Mouse (Mus musculus): Measurements from ENCODE around the gene Naip5. TPM values are rescaled to one million over a fixed set of nuclear protein-coding genes. Genes with fewer than 3 reads are reported as not detected.
"Not testable (repeated sequence)": the region's sequence is repeated elsewhere in the genome, so short reads cannot be mapped to it uniquely, and the experiment has no call there.

The Naip5 gene
- polyA plus RNA-seq (2014; fragmentation: Nextera tagmentation; extraction: Ambion mirVana), result 0.43 and 0.46 TPM in 2 replicates

- not testable (repeated sequence) for H3K4me1 ChIP-seq (ENCODE audit: control insufficient read depth, insufficient read depth, low read length); ATAC-seq (ENCODE audit: low FRiP score, low TSS enrichment); H3K9me3 ChIP-seq (ENCODE audit: control insufficient read depth, low read length); H3K4me2 ChIP-seq (replicated peaks; ENCODE audit: low read depth, low read length); H3K27me3 ChIP-seq (ENCODE audit: control insufficient read depth, insufficient read depth, low read length); H3K9ac ChIP-seq (ENCODE audit: low read depth, low read length); H3K4me3 ChIP-seq (ENCODE audit: low read length); H3K27ac ChIP-seq (ENCODE audit: low read depth, low read length); H3K36me3 ChIP-seq (ENCODE audit: control insufficient read depth, insufficient read depth, low read length)
- WGBS, result 79% methylated on average over 4 of the region's 4 CpGs
Measured at GRCm38 (mm10) chr13:100246223-100246622, at the start of gene Naip5. Gene Naip5, minus strand, starts transcription at chr13:100246323.

- Histone ChIP-seq H3K4me2 (replicated peaks; ENCODE audit: low read depth, low read length) (no peak overlapping the region), H3K9ac (ENCODE audit: low read depth, low read length) (no peak overlapping the region), H3K9me3 (ENCODE audit: control insufficient read depth, low read length) (no peaks in the 10 kb centered on the region), H3K4me1 (ENCODE audit: control insufficient read depth, insufficient read depth, low read length) (no peaks in the 10 kb centered on the region), H3K4me3 (ENCODE audit: low read length) (no peak overlapping the region), H3K36me3 (ENCODE audit: control insufficient read depth, insufficient read depth, low read length) (no peaks in the 10 kb centered on the region), H3K27ac (ENCODE audit: low read depth, low read length) (no peak overlapping the region), H3K27me3 (ENCODE audit: control insufficient read depth, insufficient read depth, low read length) (no peaks in the 10 kb centered on the region)
- ATAC-seq (ENCODE audit: low FRiP score, low TSS enrichment), result no peak
- WGBS, result 80% methylated on average over 1 of the region's 1 CpGs
Measured at GRCm38 (mm10) chr13:100284611-100285010, 38.5 kb upstream of the Naip5 start.

- ATAC-seq (ENCODE audit: low FRiP score, low TSS enrichment), result not testable (repeated sequence)
- no CpG with 5 or more reads among the region's 1 CpGs for WGBS
Measured at GRCm38 (mm10) chr13:100271474-100272132, 25.5 kb upstream of the Naip5 start.

GRCm38 (mm10) chr13:100256996-100257395 is 10.9 kb upstream of the Naip5 start:
- 53% methylated on average over 2 of the region's 2 CpGs for WGBS
- H3K36me3 ChIP-seq (ENCODE audit: control insufficient read depth, insufficient read depth, low read length); H3K9ac ChIP-seq (ENCODE audit: low read depth, low read length); H3K4me3 ChIP-seq (ENCODE audit: low read length); H3K9me3 ChIP-seq (ENCODE audit: control insufficient read depth, low read length); H3K4me1 ChIP-seq (ENCODE audit: control insufficient read depth, insufficient read depth, low read length); H3K4me2 ChIP-seq (replicated peaks; ENCODE audit: low read depth, low read length); ATAC-seq (ENCODE audit: low FRiP score, low TSS enrichment); H3K27ac ChIP-seq (ENCODE audit: low read depth, low read length); H3K27me3 ChIP-seq (ENCODE audit: control insufficient read depth, insufficient read depth, low read length): not testable (repeated sequence)

More at GRCm38 (mm10) chr13:100271474-100272132, 25.5 kb upstream of the Naip5 start:
- H3K36me3 ChIP-seq (ENCODE audit: control insufficient read depth, insufficient read depth, low read length); H3K27ac ChIP-seq (ENCODE audit: low read depth, low read length); H3K27me3 ChIP-seq (ENCODE audit: control insufficient read depth, insufficient read depth, low read length); H3K4me1 ChIP-seq (ENCODE audit: control insufficient read depth, insufficient read depth, low read length); H3K9me3 ChIP-seq (ENCODE audit: control insufficient read depth, low read length); H3K4me3 ChIP-seq (ENCODE audit: low read length); H3K9ac ChIP-seq (ENCODE audit: low read depth, low read length); H3K4me2 ChIP-seq (replicated peaks; ENCODE audit: low read depth, low read length): not testable (repeated sequence)

- H3K4me3 ChIP-seq (ENCODE audit: low read length); H3K36me3 ChIP-seq (ENCODE audit: control insufficient read depth, insufficient read depth, low read length); H3K4me2 ChIP-seq (replicated peaks; ENCODE audit: low read depth, low read length); H3K4me1 ChIP-seq (ENCODE audit: control insufficient read depth, insufficient read depth, low read length); H3K9me3 ChIP-seq (ENCODE audit: control insufficient read depth, low read length); ATAC-seq (ENCODE audit: low FRiP score, low TSS enrichment); H3K9ac ChIP-seq (ENCODE audit: low read depth, low read length); H3K27ac ChIP-seq (ENCODE audit: low read depth, low read length); H3K27me3 ChIP-seq (ENCODE audit: control insufficient read depth, insufficient read depth, low read length): not testable (repeated sequence)
- 91% methylated on average over 5 of the region's 6 CpGs for WGBS
Measured at GRCm38 (mm10) chr13:100255925-100256324, 9.8 kb upstream of the Naip5 start.

GRCm38 (mm10) chr13:100251897-100252296 is 5.8 kb upstream of the Naip5 start:
- not testable (repeated sequence) for H3K27ac ChIP-seq (ENCODE audit: low read depth, low read length); H3K36me3 ChIP-seq (ENCODE audit: control insufficient read depth, insufficient read depth, low read length); H3K27me3 ChIP-seq (ENCODE audit: control insufficient read depth, insufficient read depth, low read length); H3K9me3 ChIP-seq (ENCODE audit: control insufficient read depth, low read length); ATAC-seq (ENCODE audit: low FRiP score, low TSS enrichment); H3K4me1 ChIP-seq (ENCODE audit: control insufficient read depth, insufficient read depth, low read length); H3K4me3 ChIP-seq (ENCODE audit: low read length); H3K9ac ChIP-seq (ENCODE audit: low read depth, low read length); H3K4me2 ChIP-seq (replicated peaks; ENCODE audit: low read depth, low read length)
- 90% methylated on average over 2 of the region's 2 CpGs for WGBS

- not testable (repeated sequence) for H3K36me3 ChIP-seq (ENCODE audit: control insufficient read depth, insufficient read depth, low read length); H3K9me3 ChIP-seq (ENCODE audit: control insufficient read depth, low read length); H3K27ac ChIP-seq (ENCODE audit: low read depth, low read length); H3K4me2 ChIP-seq (replicated peaks; ENCODE audit: low read depth, low read length); ATAC-seq (ENCODE audit: low FRiP score, low TSS enrichment); H3K27me3 ChIP-seq (ENCODE audit: control insufficient read depth, insufficient read depth, low read length); H3K9ac ChIP-seq (ENCODE audit: low read depth, low read length); H3K4me1 ChIP-seq (ENCODE audit: control insufficient read depth, insufficient read depth, low read length); H3K4me3 ChIP-seq (ENCODE audit: low read length)
- 78% methylated on average over 5 of the region's 5 CpGs for WGBS
Measured at GRCm38 (mm10) chr13:100246896-100247519, 885 bp upstream of the Naip5 start.

- no peak overlapping the region for H3K4me2 ChIP-seq (replicated peaks; ENCODE audit: low read depth, low read length)
- H3K9ac ChIP-seq (ENCODE audit: low read depth, low read length), result no peak overlapping the region
- H3K4me3 ChIP-seq (ENCODE audit: low read length), result no peak overlapping the region
- H3K36me3 ChIP-seq (ENCODE audit: control insufficient read depth, insufficient read depth, low read length), result no peaks in the 10 kb centered on the region
- no peaks in the 10 kb centered on the region for H3K9me3 ChIP-seq (ENCODE audit: control insufficient read depth, low read length)
- no peaks in the 10 kb centered on the region for H3K4me1 ChIP-seq (ENCODE audit: control insufficient read depth, insufficient read depth, low read length)
- no peak overlapping the region for H3K27ac ChIP-seq (ENCODE audit: low read depth, low read length)
- no peak for ATAC-seq (ENCODE audit: low FRiP score, low TSS enrichment)
- no peaks in the 10 kb centered on the region for H3K27me3 ChIP-seq (ENCODE audit: control insufficient read depth, insufficient read depth, low read length)
Measured at GRCm38 (mm10) chr13:100243702-100244101, 2.4 kb downstream of the Naip5 start.

GRCm38 (mm10) chr13:100213683-100214082 is 32.4 kb downstream of the Naip5 start:
- ATAC-seq (ENCODE audit: low FRiP score, low TSS enrichment); H3K4me1 ChIP-seq (ENCODE audit: control insufficient read depth, insufficient read depth, low read length); H3K9ac ChIP-seq (ENCODE audit: low read depth, low read length); H3K27me3 ChIP-seq (ENCODE audit: control insufficient read depth, insufficient read depth, low read length); H3K4me2 ChIP-seq (replicated peaks; ENCODE audit: low read depth, low read length); H3K9me3 ChIP-seq (ENCODE audit: control insufficient read depth, low read length); H3K27ac ChIP-seq (ENCODE audit: low read depth, low read length); H3K4me3 ChIP-seq (ENCODE audit: low read length); H3K36me3 ChIP-seq (ENCODE audit: control insufficient read depth, insufficient read depth, low read length): not testable (repeated sequence)
- WGBS, result 91% methylated on average over 1 of the region's 1 CpGs
